Mouse (Mus musculus): ENCODE measurements around the gene Cryba4. TPM values are rescaled to one million over a fixed set of nuclear protein-coding genes. Genes with fewer than 3 reads are reported as not detected.

The Cryba4 gene
- 4.0 and 6.2 TPM in 2 replicates for polyA plus RNA-seq (2021; fragmentation: Nextera tagmentation)
- long read RNA-seq, experiment 1, partial matches to known transcripts: 0 of 2 reads
- long read RNA-seq, experiment 1, other reads (novel, unspliced or antisense): 0 of 2 reads
- long read RNA-seq, experiment 2, partial matches to known transcripts: 0 of 1 reads
- long read RNA-seq, experiment 2, other reads (novel, unspliced or antisense): 0 of 1 reads

GRCm38 (mm10) chr5:112252400-112252799, at the start of gene Cryba4:
Cryba4 (minus strand) TSS chr5:112252518.

GRCm38 (mm10) chr5:112276267-112276873, 24.1 kb upstream of the Cryba4 start, which contains the start of gene Tpst2:
Tpst2 (plus strand) TSS chr5:112276691.

GRCm38 (mm10) chr5:112255426-112255825, 3.1 kb upstream of the Cryba4 start, which contains the start of gene Crybb1:
Crybb1 (plus strand) TSS chr5:112255815.

Other genes starting within 250 kb of the Cryba4 start
- gene Crybb1, start 3.3 kb upstream of the Cryba4 start, polyA plus RNA-seq (2021; fragmentation: Nextera tagmentation): 14.6 and 16.4 TPM in 2 replicates
- 60.6 and 71.3 TPM in 2 replicates for gene Tpst2, start 24.2 kb upstream of the Cryba4 start, polyA plus RNA-seq (2021; fragmentation: Nextera tagmentation)
- gene Tfip11, start 73.8 kb upstream of the Cryba4 start, polyA plus RNA-seq (2021; fragmentation: Nextera tagmentation): 16.7 and 18.9 TPM in 2 replicates
- gene Srrd, start 90.5 kb upstream of the Cryba4 start, polyA plus RNA-seq (2021; fragmentation: Nextera tagmentation): 2.7 and 4.6 TPM in 2 replicates
- 10.8 and 11.7 TPM in 2 replicates for gene Hps4, start 90.6 kb upstream of the Cryba4 start, polyA plus RNA-seq (2021; fragmentation: Nextera tagmentation)
- gene Gm6583, start 103.5 kb upstream of the Cryba4 start, polyA plus RNA-seq (2021; fragmentation: Nextera tagmentation): not detected in 2 replicates
- gene Asphd2, start 142.3 kb upstream of the Cryba4 start, polyA plus RNA-seq (2021; fragmentation: Nextera tagmentation): 49.7 and 57.4 TPM in 2 replicates
- gene Gm6588, start 196.9 kb upstream of the Cryba4 start, polyA plus RNA-seq (2021; fragmentation: Nextera tagmentation): not detected in 2 replicates

All from layer of hippocampus, adult 6 months (tissue).